Mouse (Mus musculus): Measurements from ENCODE around the gene Gm20869. TPM values are rescaled to one million over a fixed set of nuclear protein-coding genes. Genes with fewer than 3 reads are reported as not detected.
"Not testable (repeated sequence)": the region's sequence is repeated elsewhere in the genome, so short reads cannot be mapped to it uniquely, and the experiment has no call there.

Gene Gm20869
- total RNA-seq (2014; fragmentation: Nextera tagmentation), result not detected in 2 replicates
- total RNA-seq (2017), result not detected in 2 replicates

- ATAC-seq (replicated peaks; ENCODE audit: low FRiP score, low TSS enrichment, poor library complexity, severe bottlenecking), result not testable (repeated sequence)
Observed at GRCm38 (mm10) chrY:71469149-71469548, at the start of gene Gm20869. TSS of gene Gm20869 (plus strand) at chrY:71469449.

Other genes starting within 250 kb of the Gm20869 start
- gene Gm20870, start 222.6 kb downstream of the Gm20869 start, total RNA-seq (2014; fragmentation: Nextera tagmentation), result not detected in 2 replicates
- gene Gm20870, start 222.6 kb downstream of the Gm20869 start, total RNA-seq (2017), result not detected in 2 replicates